Mouse (Mus musculus): ENCODE results near the gene Prl2c1.
"Not testable (repeated sequence)": the region's sequence is repeated elsewhere in the genome, so short reads cannot be mapped to it uniquely, and the experiment has no call there.

Gene Prl2c1

GRCm38 (mm10) chr13:27849042-27849441 lies at the start of gene Prl2c1:
TSS of gene Prl2c1 (plus strand) at chr13:27849342.
- no peak for DNase-seq (ENCODE audit: low spot score in 2 of 2)

GRCm38 (mm10) chr13:27801354-27801753 lies 47.8 kb upstream of the Prl2c1 start, which contains the start of gene Prl2a1:
TSS of gene Prl2a1 (plus strand) at chr13:27801654.
- no peak for DNase-seq (ENCODE audit: low spot score in 2 of 2)

GRCm38 (mm10) chr13:27802765-27803164 lies 46.4 kb upstream of the Prl2c1 start:
- DNase-seq (ENCODE audit: low spot score in 2 of 2): no peak

- DNase-seq (ENCODE audit: low spot score in 2 of 2): not testable (repeated sequence)
Measured at GRCm38 (mm10) chr13:27904236-27904635, 55.1 kb downstream of the Prl2c1 start.
